Mouse (Mus musculus) intestine, embryonic 16.5 days (tissue): Measurements from ENCODE around the gene 2610528J11Rik. TPM values are rescaled to one million over a fixed set of nuclear protein-coding genes. Genes with fewer than 3 reads are reported as not detected.
A peak's percentile ranks its signal among the peaks of the same experiment; 100 is the strongest.
"Not testable (repeated sequence)": the region's sequence is repeated elsewhere in the genome, so short reads cannot be mapped to it uniquely, and the experiment has no call there.

Source experiments
- ATAC-seq: fragments of 200-750 bp; cut with Nextera tagmentation; 2 replicates; pipeline ENCODE4 v1.8.0; 2017; ENCODE audit warnings: moderate TSS enrichment, moderate library complexity
- H3K27ac ChIP-seq: fragments of 300-500 bp; sonication (generic); 2 replicates; pipeline ENCODE4 v1.5.1; 2014; ENCODE audit warnings: mild to moderate bottlenecking, low read length
- H3K27me3 ChIP-seq: fragments of 300-500 bp; sonication (generic); replicated peaks from 2 replicates; pipeline ENCODE4 v1.6.1; 2014; ENCODE audit warnings: low read length, control low read depth, mixed read lengths; ENCODE audit not compliant: control insufficient read depth, insufficient read depth
- H3K36me3 ChIP-seq: fragments of 300-500 bp; sonication (generic); 2 replicates; pipeline ENCODE4 v1.6.1; 2014; ENCODE audit warnings: low read length, control low read depth; ENCODE audit not compliant: control insufficient read depth, insufficient read depth
- H3K4me1 ChIP-seq: fragments of 300-500 bp; sonication (generic); 2 replicates; pipeline ENCODE4 v1.6.1; 2014; ENCODE audit warnings: low read length, control low read depth, mixed read lengths; ENCODE audit not compliant: control insufficient read depth, insufficient read depth
- H3K4me2 ChIP-seq: fragments of 300-500 bp; sonication (generic); 2 replicates; pipeline ENCODE4 v1.6.1; 2014; ENCODE audit warnings: low read depth, low read length, control low read depth
- H3K4me3 ChIP-seq: fragments of 300-500 bp; sonication (generic); 2 replicates; pipeline ENCODE4 v1.5.1; 2014; ENCODE audit warnings: mild to moderate bottlenecking, low read length
- H3K9ac ChIP-seq: fragments of 300-500 bp; sonication (generic); 2 replicates; pipeline ENCODE4 v1.6.1; 2014; ENCODE audit warnings: low read depth, low read length
- H3K9me3 ChIP-seq: fragments of 300-500 bp; sonication (generic); 2 replicates; pipeline ENCODE4 v1.6.1; 2016; ENCODE audit warnings: low read length, control low read depth; ENCODE audit not compliant: control insufficient read depth
- WGBS: fragments of 180-500 bp; shearing (Covaris S2); extraction: QIAGEN DNeasy Blood & Tissue Kit; methylation state at CpG from one replicate; pipeline ENCODE4 v1.1.7; 2014; 5-methylcytosine and 5-hydroxymethylcytosine counted together
- polyA plus RNA-seq: library from polyadenylated mRNA; unstranded; fragments of >200 nt; fragmentation: Nextera tagmentation; extraction: Ambion mirVana; gene quantifications from 2 replicates; pipeline ENCODE4 v1.2.1, GENCODE M21; 2015

The 2610528J11Rik gene
- 104 and 121 TPM in 2 replicates for polyA plus RNA-seq

DNA sequence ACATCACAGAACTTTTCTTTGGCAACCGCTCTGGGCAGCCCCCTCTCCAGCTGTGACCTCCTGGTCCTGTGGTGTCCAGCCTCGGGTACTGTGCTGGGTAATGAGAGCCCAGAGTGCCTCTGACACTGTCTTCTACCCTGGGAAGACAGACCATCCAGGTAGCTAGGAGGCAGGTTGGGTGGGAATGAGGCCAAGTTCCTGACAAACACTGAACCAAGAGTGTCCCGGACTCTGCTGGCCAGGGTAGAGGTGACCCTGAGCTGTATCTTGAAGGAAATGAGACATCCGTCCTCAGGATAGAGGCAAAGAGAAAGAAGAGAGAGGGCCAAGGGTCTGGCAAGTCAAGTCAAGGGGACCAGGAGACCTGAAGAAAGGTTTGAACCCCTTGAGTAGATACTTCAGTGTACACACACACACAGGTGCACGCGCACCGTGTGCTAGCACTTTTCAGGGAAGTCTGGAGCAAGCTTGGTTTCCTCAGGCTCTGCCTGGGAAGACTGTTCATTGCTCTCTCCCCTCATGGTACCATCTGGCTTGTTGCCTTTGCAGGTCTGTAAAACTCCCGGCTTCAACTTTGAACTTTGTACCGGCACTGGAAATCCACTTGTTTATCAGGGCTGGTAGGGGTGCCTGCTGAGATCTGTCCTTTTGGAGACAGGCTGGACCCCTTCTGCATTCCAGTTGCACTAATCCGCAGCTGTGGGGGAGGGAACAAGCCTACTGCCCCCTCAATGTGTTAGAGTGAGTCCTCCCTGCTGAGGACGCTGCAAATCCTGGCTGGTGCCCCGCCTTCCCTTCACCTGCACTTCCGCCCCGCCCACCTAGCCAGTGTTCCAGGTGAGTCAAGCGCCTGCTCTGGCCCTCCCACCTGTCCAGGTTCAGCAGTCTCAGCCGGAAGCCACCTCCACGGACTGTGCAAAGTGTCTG lies at the start of gene 2610528J11Rik:
2610528J11Rik (plus strand) TSS at position 592 of the 927 bp plus-strand sequence.
- peak within 1 kb of the TSS; percentile 60 for H3K4me2 ChIP-seq
- H3K9ac ChIP-seq = peak within 1 kb of the TSS; percentile 70
- no peaks in the 10 kb centered on the region for H3K9me3 ChIP-seq
- H3K36me3 ChIP-seq = no peaks in the 10 kb centered on the region
- peak within 1 kb of the TSS; percentile 51 for H3K4me3 ChIP-seq
- peak; percentile 94 for ATAC-seq
- WGBS = 32% methylated on average over 17 of the region's 17 CpGs
- peak within 1 kb of the TSS; percentile 94 for H3K27ac ChIP-seq
- peaks cover 12% of the 10 kb centered on the region for H3K4me1 ChIP-seq
- H3K27me3 ChIP-seq = no peaks in the 10 kb centered on the region

DNA sequence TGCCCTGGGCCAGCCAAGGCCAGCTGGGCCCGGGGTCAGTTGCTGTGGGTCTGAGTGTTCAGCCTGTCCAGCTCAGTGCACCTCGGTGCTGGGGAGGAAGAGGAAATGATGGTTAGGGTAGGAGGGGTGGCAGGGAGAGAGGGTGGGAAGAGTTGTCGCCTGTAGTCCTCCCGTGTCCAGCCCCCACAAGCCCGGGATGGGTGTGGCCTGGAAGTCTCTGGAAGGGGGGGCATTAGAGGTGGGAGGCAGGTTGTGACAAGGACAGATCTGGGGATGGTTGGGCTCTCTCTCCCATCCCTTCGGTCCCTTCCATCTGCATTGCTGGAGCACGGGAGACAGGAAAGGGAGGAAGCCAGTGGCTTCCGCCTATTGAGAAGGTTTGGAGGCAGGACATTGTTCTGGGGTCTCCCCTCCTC lies 37.1 kb upstream of the 2610528J11Rik start, which contains the start of gene Tie1:
Tie1 (minus strand) TSS at position 345 of the 416 bp plus-strand sequence.
- Histone ChIP-seq H3K36me3 (no peaks in the 10 kb centered on the region), H3K9me3 (no peaks in the 10 kb centered on the region), H3K4me3 (peak within 1 kb of the TSS; percentile 26), H3K27me3 (no peaks in the 10 kb centered on the region), H3K27ac (no peak within 1 kb of the TSS), H3K9ac (0 out of 2 replicates have a peak within 1 kb of the TSS, but pooled peaks have one; percentile 33), H3K4me1 (no peaks in the 10 kb centered on the region), H3K4me2 (no peak within 1 kb of the TSS)
- ATAC-seq = peak; percentile 71
- 79% methylated on average over 8 of the region's 8 CpGs for WGBS

DNA sequence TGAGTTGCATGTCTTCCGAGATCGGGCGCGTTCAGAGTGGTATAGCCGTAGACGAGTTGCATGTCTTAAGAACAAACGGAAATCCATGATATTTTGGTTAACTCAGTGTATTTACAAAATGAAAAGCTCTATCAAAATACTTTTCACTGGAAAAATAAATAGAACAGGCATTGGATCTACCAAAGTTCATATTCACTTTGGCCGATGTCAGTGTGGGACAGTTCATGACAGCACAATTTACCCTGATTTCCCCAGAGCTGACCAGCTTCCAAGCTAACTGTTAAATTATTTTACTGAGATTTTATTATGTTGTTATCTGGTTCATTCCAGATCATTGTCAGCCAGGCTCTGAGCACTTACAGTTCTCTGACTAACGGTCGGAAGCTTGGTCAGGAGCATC lies 36.3 kb upstream of the 2610528J11Rik start:
- 76% methylated on average over 10 of the region's 10 CpGs for WGBS
- Histone ChIP-seq H3K27ac (no peak overlapping the region), H3K36me3 (no peaks in the 10 kb centered on the region), H3K4me3 (no peak overlapping the region), H3K4me2 (no peak overlapping the region), H3K4me1 (no peaks in the 10 kb centered on the region), H3K9me3 (no peaks in the 10 kb centered on the region), H3K9ac (no peak overlapping the region), H3K27me3 (no peaks in the 10 kb centered on the region)
- no peak for ATAC-seq

DNA sequence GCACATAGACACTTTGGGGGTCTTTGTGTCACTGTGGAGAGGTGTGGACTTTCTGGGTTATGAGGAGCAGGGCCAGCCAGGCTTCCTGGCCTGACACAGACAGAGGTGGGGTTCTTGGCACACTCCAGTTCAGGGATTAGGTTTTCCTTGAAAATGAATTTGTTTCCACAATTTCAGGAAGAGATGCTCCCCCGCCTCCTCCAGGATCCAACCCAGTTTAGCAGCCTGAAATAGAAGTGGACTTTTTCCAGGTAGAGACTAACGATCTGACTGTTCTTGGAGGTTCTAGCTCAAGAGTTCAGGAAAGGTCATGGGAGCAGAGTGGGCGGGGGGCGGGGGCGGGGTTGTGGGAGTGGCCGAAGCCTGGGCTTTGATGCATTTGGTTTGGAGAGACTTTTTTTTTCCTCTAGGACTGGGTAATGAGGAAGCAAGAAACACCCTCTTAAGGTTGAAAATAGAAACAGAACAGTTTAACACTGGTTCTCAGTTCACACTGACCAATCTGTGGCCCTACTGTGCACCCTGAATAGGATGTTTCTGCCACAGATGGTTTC lies 26.6 kb upstream of the 2610528J11Rik start:
- Histone ChIP-seq H3K4me3 (no peak overlapping the region), H3K9me3 (no peaks in the 10 kb centered on the region), H3K4me1 (no peaks in the 10 kb centered on the region), H3K9ac (no peak overlapping the region), H3K36me3 (no peaks in the 10 kb centered on the region), H3K4me2 (no peak overlapping the region), H3K27me3 (no peaks in the 10 kb centered on the region), H3K27ac (no peak overlapping the region)
- WGBS = 57% methylated on average over 6 of the region's 6 CpGs
- no peak for ATAC-seq

DNA sequence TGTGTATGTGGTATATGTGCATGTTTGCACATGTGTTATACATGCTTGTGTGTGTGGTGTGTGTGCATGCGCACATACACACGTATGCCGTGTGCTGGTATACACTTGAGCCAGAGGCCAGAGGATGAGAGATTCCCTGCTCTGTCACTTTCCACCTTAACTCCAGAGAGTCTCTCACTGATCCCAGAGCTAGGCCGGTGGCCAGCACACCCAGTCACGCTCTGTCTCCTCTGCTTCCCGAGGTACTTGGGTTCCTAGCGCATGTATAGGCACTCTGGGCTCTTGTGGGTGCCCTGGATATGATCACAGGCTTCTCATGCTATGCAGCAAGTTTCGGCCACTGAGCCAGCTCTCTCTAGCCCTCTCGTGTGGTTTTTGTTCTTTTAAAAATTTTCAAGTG lies 26.0 kb upstream of the 2610528J11Rik start:
- Histone ChIP-seq H3K27ac (no peak overlapping the region), H3K4me1 (peaks cover 2% of the 10 kb centered on the region; the same call in 1 of the 2 replicates), H3K9ac (no peak overlapping the region), H3K4me2 (no peak overlapping the region), H3K4me3 (no peak overlapping the region), H3K27me3 (no peaks in the 10 kb centered on the region), H3K36me3 (no peaks in the 10 kb centered on the region), H3K9me3 (no peaks in the 10 kb centered on the region)
- whole genome bisulfite sequencing = 65% methylated on average over 9 of the region's 9 CpGs
- ATAC-seq = no peak

DNA sequence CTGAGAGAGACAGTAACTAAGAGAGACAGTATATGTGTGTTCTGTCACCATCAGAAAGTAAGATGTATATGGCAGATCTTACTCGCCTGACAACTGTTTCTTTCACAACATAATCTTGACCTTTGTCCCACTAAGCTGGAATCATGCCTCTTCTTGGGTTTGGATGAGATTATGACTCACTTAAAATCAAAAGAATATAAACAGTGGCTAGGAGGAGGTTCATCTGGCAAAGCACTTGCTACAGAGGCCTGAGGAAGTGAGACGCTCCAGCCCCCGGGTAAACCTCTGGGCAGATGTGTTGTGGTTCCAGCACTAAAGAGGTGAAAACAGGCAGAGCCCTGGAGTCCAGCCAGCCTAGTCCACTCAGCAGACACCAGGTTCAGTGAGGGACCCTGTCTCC lies 21.2 kb upstream of the 2610528J11Rik start:
- Histone ChIP-seq H3K4me1 (peaks cover 3% of the 10 kb centered on the region; the same call in 1 of the 2 replicates), H3K9ac (no peak overlapping the region), H3K27ac (no peak overlapping the region), H3K27me3 (no peaks in the 10 kb centered on the region), H3K4me3 (no peak overlapping the region), H3K4me2 (no peak overlapping the region), H3K9me3 (no peaks in the 10 kb centered on the region), H3K36me3 (no peaks in the 10 kb centered on the region)
- ATAC-seq = peak; percentile 28; the same call in 1 of the 2 replicates
- WGBS = 31% methylated on average over 3 of the region's 3 CpGs

DNA sequence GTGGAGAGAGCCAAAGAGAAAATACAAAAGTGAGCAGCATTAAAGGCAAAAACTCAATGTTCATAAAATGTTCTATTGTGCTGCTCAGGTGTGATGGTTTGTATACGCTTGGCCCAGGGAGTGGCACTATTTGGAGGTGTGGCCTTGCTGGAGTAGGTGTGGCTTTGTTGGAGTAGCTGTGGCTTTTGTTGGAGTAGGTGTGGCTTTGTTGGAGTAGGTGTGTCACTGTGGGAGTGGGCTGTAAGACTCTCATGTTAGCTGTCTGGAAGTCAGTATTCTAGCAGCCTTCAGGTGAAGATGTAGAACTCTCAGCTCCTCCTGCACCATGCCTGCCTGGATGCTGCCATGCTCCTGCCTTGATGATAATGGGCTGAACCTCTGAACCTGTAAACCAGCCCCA lies 19.6 kb upstream of the 2610528J11Rik start:
- H3K4me3 ChIP-seq, H3K36me3 ChIP-seq, H3K27ac ChIP-seq, H3K9ac ChIP-seq, H3K27me3 ChIP-seq, ATAC-seq, H3K4me1 ChIP-seq, H3K9me3 ChIP-seq, H3K4me2 ChIP-seq: not testable (repeated sequence)
- 57% methylated on average over 1 of the region's 1 CpGs for WGBS

DNA sequence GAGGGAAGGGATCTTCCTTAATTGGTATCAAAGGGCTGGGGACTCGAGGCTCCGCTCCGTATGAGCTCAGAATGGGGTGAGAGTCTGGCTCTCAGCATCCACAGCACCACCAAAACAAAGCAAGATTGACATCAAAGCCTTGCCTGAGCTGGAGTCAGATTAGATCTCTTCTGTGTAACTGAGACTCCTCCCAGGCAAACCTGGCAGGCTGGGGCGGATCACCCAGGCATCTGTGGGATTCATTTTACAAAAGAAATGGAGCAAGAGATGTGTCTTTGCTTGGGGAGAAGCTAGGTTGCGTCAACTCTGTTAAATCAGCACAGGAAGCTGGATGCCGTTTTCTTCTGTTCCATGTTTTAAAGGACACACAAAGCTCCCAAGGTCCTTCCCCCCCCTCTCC lies 17.7 kb upstream of the 2610528J11Rik start:
- no peaks in the 10 kb centered on the region for H3K27me3 ChIP-seq
- H3K9ac ChIP-seq = no peak overlapping the region
- ATAC-seq = no peak
- H3K4me2 ChIP-seq = no peak overlapping the region
- H3K4me3 ChIP-seq = no peak overlapping the region
- H3K9me3 ChIP-seq = no peaks in the 10 kb centered on the region
- H3K27ac ChIP-seq = no peak overlapping the region
- no peaks in the 10 kb centered on the region for H3K36me3 ChIP-seq
- 27% methylated on average over 6 of the region's 6 CpGs for WGBS
- H3K4me1 ChIP-seq = peaks cover 3% of the 10 kb centered on the region; the same call in 1 of the 2 replicates

DNA sequence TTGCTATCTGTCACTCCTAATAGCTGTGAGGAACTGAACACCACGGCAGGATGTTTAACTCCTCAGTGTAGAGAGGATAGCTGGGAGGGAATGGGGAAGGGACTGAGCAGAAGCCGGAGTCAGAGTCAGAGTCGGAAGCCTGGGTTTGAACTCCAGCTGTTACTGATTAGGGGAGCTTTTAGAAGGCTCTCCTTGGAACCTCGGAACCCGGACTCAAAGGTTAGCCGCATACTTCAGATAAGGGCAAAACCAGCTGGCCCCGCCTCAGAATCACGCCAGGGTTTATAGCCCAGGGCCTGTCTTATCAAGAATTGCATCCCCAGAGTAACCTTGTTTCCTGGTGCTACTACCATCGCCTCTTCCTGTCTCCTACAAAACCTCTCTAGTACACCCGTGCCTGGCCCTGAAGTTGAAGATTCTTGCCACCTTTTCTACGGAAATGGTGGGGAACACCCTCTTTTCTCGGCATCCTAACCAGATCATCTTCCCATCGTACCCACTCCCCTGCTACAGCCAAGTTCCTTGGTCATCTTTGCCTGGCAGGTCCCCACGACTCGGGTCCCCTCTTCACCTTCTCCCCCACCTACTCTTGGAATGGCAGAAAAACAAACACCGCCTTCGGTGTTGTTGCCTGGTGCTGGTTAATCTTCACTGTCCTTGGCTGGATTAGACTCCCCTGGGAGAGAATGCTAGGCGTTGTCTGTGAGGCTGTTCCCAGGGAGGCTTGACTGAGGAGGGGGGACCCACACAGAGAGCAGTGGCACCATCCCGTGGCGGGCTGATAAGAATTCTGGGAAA lies 9.9 kb upstream of the 2610528J11Rik start:
- H3K27ac ChIP-seq = peak overlapping the region; percentile 95
- peak; percentile 92 for ATAC-seq
- no peaks in the 10 kb centered on the region for H3K27me3 ChIP-seq
- peaks cover 12% of the 10 kb centered on the region; the same call in 1 of the 2 replicates for H3K4me1 ChIP-seq
- H3K9ac ChIP-seq = peak overlapping the region; percentile 52
- H3K36me3 ChIP-seq = no peaks in the 10 kb centered on the region
- H3K4me2 ChIP-seq = peak overlapping the region; percentile 38
- H3K9me3 ChIP-seq = no peaks in the 10 kb centered on the region
- H3K4me3 ChIP-seq = peak overlapping the region; percentile 7; the same call in 1 of the 2 replicates
- WGBS = 17% methylated on average over 20 of the region's 20 CpGs
